Mouse (Mus musculus) hindlimb bud, embryonic 11.5 days (tissue): Measurements from ENCODE around the gene Poc1b.

Experiments
- DNase-seq: peaks from one replicate; pipeline ENCODE4 v3.0.0-alpha.2; 2012; ENCODE audit warnings: low read depth, low spot score; ENCODE audit errors: extremely low spot score

Gene Poc1b

DNA sequence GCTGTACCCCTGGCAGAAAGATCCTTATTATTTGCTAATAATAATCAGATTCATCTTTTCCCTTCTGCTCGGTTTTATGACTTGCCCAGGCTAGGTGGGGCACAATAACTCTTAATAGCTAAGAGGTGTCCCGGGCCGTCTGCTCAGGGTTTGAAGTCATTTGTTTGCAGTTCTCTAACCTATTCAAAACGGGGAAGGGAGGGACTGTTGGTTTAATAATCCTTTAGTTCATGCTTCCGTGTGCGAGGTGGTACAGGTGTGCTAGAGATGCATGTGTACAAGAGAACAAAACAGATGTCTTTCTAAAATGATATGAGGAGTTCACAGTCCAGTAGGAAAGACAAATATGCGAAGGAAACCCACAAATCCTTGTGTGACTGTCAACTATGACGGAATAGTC, 7.5 kb downstream of the Poc1b start:
- no peak for DNase-seq

DNA sequence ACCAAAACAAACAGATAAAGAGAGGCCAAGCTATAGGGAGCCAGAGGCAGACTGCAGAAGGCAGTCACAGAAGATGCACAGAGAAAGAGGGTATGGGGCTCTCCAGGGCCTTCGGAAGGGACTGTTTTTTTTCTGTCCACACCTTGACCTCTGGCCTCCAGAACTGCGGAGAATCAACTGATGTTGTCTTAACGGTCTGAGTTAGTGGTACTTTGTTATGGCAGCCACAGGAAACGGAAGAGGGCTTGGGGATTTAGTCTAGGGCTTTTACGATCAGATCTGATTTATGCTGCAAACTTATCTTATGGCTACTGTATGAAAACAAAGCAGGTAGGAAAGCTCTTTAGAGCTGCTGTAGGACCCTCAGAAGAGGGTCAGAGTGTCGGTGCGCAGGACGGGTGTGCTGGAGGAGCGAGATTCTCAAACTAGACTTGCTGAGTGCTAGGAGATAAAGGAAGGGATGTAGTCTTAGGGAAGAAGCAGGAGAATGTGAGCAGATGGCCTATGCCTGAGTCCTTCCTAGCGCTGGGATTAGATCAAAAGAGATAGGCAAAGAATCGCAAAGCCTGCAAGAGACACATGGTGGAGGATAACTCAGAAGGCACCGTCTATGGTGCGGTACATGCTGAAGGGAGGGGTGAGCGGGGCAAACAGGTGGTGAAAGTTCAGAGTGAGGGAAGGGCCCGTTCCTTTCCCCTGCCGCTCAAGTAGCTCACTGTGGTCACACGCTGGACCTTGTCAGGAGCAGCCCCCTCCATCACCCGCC, 8.8 kb downstream of the Poc1b start:
- DNase-seq, result no peak

DNA sequence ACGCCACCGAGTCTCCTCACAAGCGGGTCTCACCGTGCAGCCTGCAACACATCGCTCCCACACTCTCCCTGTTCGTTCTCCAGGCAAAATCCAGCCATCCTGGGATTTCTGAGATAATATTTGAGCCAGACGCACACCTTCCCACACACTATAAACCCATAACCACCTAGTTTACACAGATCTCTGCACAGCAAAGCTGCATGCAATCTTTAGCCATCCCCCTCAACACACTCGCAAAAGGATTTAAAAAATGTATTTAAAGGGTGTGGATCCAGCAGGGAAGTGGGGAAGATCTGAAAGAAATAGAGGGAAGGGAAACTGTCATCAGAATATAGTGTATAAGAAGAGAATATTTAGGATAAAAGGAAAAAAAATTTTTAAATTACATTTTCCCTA, 9.4 kb downstream of the Poc1b start:
- no peak for DNase-seq

DNA sequence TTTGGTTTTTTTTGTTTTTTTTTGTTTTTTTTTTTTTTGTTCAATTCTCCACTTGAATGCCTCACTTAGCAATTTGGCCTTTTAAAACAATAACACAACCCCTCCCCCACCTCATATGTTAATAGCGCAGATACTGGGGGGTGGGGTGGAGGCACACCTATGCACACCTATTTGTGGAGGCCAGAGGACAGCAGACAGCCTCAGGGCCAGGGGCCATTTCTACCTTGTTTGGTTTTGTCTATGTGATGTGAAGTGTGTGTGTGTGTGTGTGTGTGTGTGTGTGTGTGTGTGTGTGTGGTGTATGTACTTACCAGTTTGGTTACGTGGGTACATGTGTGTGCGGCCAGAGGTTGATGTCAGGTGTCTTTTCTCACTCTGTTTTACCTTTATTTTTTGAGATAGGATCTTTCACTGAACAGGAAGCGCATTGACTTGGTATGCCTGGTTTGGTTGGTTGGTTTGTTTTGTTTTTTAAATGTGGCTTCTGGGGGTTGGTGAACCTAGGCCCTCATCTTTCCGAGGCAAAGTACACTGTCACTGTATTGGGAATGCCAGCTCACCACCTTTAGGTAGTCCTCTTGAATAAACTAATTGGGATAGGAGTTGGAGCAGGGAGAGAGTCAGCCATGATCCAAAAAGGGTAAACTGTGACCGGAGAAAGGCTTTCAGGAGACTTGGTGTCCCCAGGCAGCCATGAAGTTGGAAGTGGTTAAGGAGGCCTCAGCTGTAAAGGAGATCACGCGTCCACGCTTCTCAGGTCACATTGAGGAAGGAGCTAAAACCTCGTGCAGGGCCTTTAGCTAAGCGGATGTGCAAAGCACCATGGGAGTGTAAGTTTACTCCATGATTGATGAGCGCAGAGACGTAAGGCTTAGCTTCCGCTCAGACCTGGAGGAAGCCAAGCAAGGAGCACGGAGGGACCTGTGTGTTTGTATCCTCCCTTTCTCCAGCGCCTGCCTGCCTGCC, 10.1 kb downstream of the Poc1b start:
- DNase-seq, result no peak

DNA sequence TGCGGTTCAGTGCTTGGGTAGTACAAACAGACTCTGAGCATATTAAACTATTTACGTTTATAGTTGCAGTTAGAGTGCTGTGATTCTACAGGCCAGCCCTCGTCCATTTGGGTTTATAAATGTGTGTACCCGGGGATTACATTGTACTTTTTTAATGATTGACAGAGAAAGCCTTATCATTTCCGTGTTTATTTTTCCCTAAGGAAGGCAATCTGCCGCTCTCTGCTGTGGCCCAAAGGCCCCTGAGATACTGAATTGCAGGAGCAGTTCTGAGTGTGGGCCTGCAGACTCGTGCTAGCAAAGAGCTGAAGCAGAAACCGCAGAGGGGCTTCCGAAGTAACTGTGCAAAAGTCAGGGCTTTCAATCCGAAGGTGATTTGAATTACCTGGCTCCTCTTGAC, 11.0 kb downstream of the Poc1b start:
- no peak for DNase-seq

DNA sequence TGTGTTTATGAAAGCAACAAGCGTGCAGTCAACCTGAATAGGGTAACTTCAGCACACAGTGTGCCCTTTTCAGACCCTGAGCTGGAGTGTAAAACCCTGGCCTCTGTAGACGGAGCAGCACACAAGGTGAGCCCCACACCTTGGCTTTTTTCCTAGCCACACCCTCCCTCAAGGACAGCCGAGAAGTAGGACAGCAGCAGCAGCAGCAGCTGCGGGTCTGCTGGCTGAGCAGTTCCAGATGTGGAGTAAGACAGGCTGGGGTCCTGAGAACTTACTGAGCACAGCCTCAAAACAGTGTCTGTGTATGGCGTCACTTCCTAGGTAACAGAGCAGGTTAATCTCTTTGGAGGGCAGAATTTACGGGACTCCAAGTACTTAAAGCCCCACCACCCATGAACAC, 11.9 kb downstream of the Poc1b start:
- DNase-seq, result no peak

DNA sequence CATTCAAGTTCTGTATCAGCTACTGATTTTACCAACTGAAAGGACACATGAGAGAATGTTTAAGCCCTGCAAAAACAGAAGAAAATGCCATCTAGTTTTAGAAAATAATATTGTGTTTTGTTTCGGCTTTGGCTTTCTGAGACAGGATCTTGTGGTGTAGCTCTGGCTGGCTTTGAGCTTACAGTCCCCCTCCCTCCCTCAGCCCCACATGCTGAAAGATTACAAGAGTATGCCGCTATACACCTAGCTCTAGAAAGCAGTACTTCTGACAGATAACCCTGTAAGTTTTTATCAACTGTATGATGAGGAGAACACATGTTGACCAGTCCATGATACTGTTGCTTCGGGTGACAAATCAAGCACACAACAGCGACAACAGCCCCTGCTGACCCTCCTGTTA, 12.6 kb downstream of the Poc1b start:
- no peak for DNase-seq

DNA sequence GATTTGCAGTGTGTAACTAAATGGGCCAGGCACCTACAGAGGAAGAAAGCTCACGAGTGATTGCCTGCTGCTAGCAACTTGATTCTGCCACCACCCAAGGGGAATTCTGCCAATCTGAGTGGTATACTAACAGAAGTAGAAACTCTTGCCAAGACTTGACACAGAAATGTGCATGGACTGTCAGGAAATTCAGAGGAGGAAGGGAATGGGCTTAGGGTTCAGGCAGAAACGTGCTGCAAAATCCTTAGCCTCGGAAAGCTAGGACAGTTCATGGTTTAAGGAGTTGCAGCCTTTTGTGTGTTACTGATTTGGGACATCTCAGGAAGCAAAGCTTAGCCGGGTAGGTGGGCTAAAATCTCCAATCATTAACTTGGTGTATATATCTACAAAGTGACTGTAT, 19.4 kb downstream of the Poc1b start, which contains the start of gene Phxr2:
Gene Phxr2 (minus strand): TSS at position 101 of the 400 bp plus-strand sequence.
- DNase-seq, result no peak

DNA sequence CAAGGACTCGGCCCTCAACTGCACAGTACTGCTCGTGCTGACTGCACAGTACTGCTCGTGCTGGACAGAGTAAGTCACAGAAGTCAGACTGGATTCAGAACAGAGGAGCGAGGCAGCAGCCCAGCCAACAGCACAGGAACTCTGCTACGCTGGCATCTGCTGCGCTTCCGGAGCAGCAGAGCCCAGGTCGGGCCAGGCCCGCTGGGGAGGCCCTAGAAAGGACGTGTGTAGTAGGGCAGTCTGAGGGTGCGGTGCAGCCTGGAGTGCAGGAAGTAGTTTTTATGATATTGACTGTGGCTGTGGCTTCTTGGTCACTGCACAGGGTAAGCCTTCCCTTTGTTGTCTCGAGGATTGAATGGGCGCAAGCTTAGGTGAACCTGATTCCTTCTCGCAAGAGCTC, 20.1 kb downstream of the Poc1b start:
- no peak for DNase-seq

DNA sequence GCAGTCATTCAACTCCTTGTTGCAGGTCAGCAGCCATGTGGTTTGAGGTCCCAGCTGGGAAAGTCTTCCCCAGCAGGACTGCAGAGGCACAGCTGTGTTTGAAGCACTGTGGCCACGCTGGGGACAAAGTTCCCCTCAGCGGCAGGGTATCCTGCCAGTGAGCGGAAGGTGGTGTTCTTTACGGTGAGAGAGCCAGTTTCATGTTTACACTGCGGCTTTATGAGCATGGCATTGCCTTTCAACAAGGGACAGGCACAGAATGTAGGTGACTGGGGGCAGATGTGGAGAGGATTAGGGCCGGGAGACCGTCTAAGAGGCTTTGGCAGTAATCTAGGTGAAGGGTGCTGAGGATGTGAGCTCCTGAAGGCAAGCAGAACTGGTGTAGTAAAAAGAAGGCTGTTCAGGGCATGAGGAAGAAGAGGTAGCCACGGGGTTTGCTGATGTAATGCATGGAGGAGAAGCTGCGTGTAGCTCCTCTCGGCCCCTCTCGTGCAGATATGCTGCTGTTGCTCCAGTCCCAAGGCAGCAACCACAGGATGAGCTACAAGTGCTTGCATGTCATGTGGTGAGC, 20.9 kb downstream of the Poc1b start:
- no peak for DNase-seq

DNA sequence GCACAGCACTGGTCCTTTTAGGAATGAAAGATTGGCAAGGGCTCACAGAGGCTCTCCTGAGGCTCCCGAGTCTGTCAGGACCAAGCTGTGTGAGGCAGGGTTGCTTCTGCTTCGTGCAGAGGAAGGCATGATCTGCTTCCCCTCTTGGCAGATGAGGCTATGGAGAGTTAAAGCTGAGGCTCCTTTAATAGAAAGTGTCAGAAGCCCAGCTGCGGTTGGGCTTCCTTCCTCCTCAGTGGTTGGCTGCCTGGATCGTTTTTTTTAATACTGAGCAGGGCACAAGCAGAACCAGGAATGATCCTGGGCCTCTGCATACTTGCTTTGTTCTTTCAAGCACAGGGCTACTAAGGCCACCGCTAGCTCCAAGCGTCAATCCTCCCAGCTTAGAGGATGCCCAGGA, 23.8 kb downstream of the Poc1b start:
- DNase-seq, result no peak

DNA sequence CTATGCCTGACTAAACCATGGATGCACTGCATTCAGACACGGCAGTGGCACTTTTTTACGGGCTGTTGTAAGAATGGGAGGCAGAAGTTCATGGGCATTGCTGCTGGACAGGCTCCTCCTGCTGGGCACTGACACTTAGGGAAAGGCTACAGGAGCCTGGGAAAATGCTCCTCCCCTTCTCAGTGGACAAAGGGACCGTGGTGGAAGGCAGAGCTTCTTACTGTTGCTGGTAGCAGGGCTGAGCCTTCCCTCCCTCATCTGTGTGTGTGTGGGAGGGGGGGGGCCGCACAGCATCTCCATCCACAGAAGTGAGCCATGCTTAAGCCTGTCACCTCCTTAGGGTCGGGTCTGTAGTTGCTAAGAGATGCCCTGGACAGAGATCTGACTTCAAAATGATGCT, 24.5 kb downstream of the Poc1b start:
- DNase-seq, result no peak

DNA sequence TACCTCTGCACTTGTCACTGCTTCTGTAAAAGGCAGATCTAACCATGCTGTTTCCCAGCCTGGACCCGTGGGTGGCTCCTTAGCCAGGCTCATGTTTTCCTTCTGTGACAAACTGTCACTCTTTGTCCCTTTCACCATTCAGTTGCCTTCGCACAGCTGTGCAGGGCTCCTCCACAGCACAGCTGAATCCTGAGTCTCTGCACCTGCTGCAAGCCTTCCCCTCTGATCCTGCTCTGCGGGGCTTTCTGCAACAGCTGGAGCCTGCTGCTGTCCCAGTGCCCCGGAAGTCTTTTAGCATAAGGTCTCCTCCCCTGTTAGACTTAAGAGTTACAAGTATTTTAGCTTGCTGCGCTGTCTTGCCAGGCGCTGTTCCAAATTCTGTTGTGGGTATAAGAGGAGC, 25.4 kb downstream of the Poc1b start:
- no peak for DNase-seq

DNA sequence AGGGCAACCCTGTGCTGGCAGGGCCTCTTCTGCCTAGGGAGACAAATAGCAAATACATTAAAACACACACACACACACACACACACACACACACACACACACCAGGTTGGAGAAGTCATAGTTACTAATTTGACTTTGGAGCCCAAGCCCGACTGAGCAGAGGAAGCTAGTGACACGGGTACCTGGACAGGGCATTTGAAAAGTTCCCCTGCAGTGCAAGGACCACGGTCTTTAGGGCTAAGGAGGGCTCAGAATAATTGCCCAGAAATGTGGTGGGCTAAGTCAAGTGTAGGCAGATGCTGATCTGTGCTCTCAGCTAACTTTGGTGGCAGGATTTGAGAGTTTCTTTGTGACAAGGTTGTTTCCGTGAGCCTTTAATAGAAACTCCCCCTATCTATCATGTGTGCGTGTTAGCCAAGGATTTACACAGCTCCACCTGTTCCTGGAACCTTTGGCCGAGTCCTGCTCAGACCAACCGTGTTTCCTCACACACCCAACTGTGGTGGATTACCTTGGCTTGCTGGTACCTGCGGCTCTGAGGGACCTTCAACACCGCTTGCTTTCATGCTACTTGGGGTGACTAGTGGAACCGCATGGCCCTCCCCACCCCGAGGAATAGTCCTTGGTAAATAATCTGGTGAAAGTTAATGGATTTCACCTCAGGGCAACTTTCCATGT, 25.9 kb downstream of the Poc1b start:
- DNase-seq, result no peak

DNA sequence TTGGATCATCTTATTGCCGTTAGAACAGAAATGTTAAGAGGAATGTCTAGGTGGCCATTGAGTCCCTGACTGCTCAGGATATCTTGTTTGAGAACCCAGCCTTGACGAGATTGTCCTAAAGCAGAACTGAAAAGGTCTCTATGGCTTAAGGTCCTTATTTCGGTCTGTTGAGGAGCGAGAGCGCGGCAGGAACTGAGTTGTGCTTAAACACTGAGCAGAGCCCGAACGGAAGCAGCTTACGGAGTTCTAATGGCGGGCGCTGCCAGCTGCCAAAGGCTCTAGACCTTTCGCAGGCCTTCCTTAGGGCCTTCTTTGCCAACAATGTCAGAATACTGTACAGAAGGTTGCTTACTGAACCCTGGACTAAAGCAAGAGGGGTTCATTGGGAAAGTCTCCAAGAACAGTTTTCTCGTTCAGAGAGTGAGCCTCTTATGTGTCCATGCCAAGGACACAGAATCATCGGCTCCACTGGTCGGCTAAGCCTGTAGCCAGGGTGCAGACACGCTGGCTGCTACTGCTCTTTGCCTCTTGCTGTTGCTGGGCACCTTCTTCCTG, 26.6 kb downstream of the Poc1b start:
- no peak for DNase-seq

DNA sequence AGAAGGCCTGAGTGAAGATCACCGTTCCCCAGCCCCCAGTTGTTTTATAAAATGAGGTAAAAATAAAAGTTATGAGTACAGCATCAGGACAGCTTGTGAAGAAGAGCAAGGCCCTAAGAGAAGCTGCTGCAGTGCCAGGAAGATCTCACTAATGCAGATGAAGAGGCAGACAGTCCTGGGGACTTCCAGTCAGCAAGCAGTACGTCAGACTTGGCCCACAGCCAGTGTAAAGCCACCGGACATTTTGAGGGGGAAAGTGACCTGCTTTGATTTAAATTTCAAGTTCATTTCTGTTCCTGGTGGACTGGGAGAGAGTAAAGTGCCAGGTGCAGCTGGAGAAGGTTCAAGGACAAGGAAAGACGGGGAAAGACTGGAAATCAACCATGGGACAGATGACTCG, 29.5 kb downstream of the Poc1b start:
- no peak for DNase-seq

DNA sequence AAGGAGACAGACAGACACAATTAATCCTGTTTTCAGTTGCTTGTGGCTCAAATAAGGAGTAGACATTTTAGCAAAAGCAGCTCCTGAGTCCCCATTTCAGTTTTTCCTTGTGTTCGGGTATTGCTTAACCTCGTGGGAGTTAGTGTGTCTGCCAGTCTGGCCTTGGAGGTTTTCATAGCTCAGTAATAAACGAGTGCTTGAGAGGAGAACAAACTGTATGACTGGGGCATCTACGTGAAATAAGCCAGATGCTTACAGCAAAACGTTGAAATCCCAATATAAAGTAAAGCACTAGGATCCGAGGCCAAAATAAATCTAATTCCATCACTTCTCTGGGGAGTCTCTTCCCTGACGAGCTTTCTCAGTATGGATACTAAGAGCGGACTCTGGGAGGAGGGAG, 38.8 kb downstream of the Poc1b start:
- DNase-seq, result no peak

DNA sequence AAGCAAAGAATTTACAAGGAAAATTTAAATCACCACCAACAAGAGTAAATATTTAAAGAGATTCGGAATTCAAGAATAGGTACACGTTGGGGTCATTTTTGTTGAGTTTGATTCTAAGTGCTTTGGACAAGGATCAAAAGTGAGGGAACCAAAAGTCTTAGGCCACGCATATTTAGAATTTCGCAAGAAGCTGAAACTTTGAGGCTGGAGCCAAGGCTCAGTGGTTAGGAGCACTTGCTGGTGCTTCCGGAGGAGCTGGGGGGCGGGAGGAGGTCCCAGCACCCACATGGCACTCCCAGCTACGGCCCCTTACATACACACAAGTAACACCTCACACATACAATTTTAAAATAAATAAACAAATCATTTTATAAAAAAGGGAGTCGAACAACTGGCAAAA, 39.8 kb downstream of the Poc1b start:
- DNase-seq, result no peak

DNA sequence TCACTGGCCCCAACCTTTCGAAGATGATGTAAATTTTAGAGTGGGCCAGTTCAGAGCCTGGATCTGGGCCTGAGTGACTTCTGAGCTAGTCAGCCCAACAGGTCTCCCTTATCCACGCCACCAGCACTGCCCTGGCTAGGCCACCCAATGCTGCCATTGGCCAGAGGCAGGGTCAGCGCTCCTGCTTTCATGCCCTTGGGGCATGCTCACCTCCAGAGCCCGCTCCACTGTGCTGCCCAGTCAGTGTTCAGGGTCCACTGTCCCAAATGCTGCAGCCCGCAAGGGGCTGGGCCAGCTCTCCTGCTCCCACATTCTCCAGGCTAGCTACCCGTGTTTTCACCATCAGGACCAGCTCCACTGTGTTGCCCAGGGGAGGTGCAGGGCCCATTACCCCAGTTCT, 43.2 kb downstream of the Poc1b start:
- no peak for DNase-seq

DNA sequence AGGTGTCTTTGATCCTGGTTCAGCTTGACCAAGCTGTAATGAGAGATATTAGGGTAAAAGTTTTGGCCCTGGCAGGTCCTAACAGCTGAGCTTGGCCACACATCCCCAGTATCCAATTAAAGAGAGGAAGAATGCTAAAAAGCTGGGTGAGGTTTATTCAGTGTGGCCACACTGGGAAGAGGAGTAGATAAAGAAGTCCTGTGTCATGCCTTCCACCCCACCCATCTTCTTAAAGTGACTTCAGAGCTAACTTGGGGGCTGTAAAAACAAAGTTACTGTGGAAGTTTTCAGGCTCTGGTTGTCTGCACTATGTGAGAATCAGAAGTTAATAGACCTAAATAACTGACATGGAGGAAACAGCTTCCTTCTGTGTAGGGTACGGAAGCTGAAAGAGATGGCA, 44.7 kb downstream of the Poc1b start:
- DNase-seq, result no peak

DNA sequence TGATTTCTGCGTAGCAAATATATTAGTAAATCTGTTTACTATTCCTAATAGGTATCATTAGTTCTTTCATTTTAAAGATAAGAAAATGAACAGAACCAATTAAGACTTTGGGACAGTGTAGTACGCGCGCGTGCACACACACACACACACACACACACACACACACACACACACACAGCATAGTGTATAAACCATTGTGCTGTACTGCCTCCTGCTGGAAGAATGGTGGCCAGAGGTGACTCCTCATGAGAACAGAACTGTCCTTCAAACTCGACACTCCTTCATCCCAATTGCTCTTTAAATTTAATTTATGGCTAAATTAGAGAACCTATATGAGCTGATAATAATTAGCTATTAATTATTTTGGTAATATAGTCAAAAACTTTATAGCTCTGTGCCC, 45.2 kb downstream of the Poc1b start:
- DNase-seq, result no peak
